Mouse (Mus musculus): Measurements from ENCODE around the gene Plppr1.

DNA sequence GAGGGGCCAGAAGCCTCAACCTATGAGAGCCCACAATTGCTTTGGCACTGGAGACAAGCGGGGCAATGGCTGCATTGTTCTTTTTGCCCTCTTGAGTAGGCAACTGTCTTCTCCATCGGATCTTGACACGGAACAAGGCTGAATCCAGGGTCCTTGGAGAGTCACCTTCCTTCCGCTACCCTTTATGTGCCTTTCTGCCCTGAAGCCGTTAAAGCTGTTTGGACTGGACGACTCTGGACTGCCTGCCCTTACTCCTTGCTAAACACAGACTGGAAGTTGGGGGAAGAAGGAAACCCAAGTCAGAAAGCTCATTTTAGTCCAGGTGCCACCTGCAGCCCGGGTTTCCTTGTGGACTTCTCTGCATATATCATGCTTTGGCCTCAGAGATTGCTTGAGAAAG lies 516 bp upstream of the Plppr1 start:
- TF ChIP-seq ZKSCAN1 (IDR thresholded peaks at IDR 0.05; ENCODE audit: borderline replicate concordance, low read depth, low read length) (no peak), EP300 (IDR thresholded peaks at IDR 0.05; ENCODE audit: low read length) (no peak), CTCF (conservative IDR thresholded peaks at IDR 0.05 in 1 of 2, IDR thresholded peaks at IDR 0.05 in 1 of 2; ENCODE audit: low read depth in 2 of 2, low read length in 2 of 2) (no peak), JUND (conservative IDR thresholded peaks at IDR 0.05; ENCODE audit: low read depth, low read length) (no peak), POLR2A (IDR thresholded peaks at IDR 0.05; ENCODE audit: low read depth, low read length) (no peak)
